Mouse (Mus musculus): ENCODE measurements at regions not wholly inside any gene's neighbourhood (a gene's known extent, or its start where the extent isn't known, plus 50 kb on each side); places are given as distances from the start of the nearest gene placed in this dataset.

GRCm38 (mm10) chr9:25655767-25656513 is 174.6 kb downstream of the Eepd1 start:
- Histone ChIP-seq H3K27ac (replicated peaks; ENCODE audit: insufficient read depth, low read depth, low read length) (no peak overlapping the region), H3K9ac (ENCODE audit: low read depth, low read length) (no peak overlapping the region), H3K4me3 (ENCODE audit: insufficient read depth, low read depth, low read length) (no peak overlapping the region), H3K4me1 (ENCODE audit: control insufficient read depth, insufficient read depth, low read length) (no peaks in the 10 kb centered on the region), H3K79me2 (ENCODE audit: control insufficient read depth, insufficient read depth, low read length) (no peaks in the 10 kb centered on the region), H3K27me3 (ENCODE audit: control insufficient read depth, insufficient read depth, low read length) (no peaks in the 10 kb centered on the region), H3K36me3 (ENCODE audit: control insufficient read depth, insufficient read depth, low read length) (no peaks in the 10 kb centered on the region)
- no peak for TF ChIP-seq POLR2A (IDR thresholded peaks at IDR 0.05; ENCODE audit: extremely low read depth, insufficient read depth, low read length)
- TF ChIP-seq CTCF (IDR thresholded peaks at IDR 0.05; ENCODE audit: low read depth, low read length), result no peak
- DNase-seq (ENCODE audit: extremely low read depth, low read depth, low spot score), result peak; percentile 32
- 11% methylated on average over 3 of the region's 3 CpGs for WGBS

- no peaks in the 10 kb centered on the region for H3K27me3 ChIP-seq (ENCODE audit: control insufficient read depth, insufficient read depth, low read length)
- H3K4me3 ChIP-seq (ENCODE audit: insufficient read depth, low read depth, low read length), result no peak overlapping the region
- no peak for TF ChIP-seq POLR2A (IDR thresholded peaks at IDR 0.05; ENCODE audit: extremely low read depth, insufficient read depth, low read length)
- no peak for TF ChIP-seq CTCF (IDR thresholded peaks at IDR 0.05; ENCODE audit: low read depth, low read length)
- no peaks in the 10 kb centered on the region for H3K4me1 ChIP-seq (ENCODE audit: control insufficient read depth, insufficient read depth, low read length)
- DNase-seq (ENCODE audit: extremely low read depth, low read depth, low spot score), result no peak
- no peaks in the 10 kb centered on the region for H3K79me2 ChIP-seq (ENCODE audit: control insufficient read depth, insufficient read depth, low read length)
- H3K36me3 ChIP-seq (ENCODE audit: control insufficient read depth, insufficient read depth, low read length), result no peaks in the 10 kb centered on the region
- no peak overlapping the region for H3K27ac ChIP-seq (replicated peaks; ENCODE audit: insufficient read depth, low read depth, low read length)
- no peak overlapping the region for H3K9ac ChIP-seq (ENCODE audit: low read depth, low read length)
- WGBS, result 84% methylated on average over 3 of the region's 3 CpGs
Observed at GRCm38 (mm10) chr9:25656534-25656933, 175.2 kb downstream of the Eepd1 start.

- H3K36me3 ChIP-seq (ENCODE audit: control insufficient read depth, insufficient read depth, low read length), result no peaks in the 10 kb centered on the region
- no peak for TF ChIP-seq CTCF (IDR thresholded peaks at IDR 0.05; ENCODE audit: low read depth, low read length)
- no peak for TF ChIP-seq POLR2A (IDR thresholded peaks at IDR 0.05; ENCODE audit: extremely low read depth, insufficient read depth, low read length)
- DNase-seq (ENCODE audit: extremely low read depth, low read depth, low spot score), result no peak
- no peaks in the 10 kb centered on the region for H3K4me1 ChIP-seq (ENCODE audit: control insufficient read depth, insufficient read depth, low read length)
- no peaks in the 10 kb centered on the region for H3K79me2 ChIP-seq (ENCODE audit: control insufficient read depth, insufficient read depth, low read length)
- H3K27ac ChIP-seq (replicated peaks; ENCODE audit: insufficient read depth, low read depth, low read length), result no peak overlapping the region
- no peak overlapping the region for H3K9ac ChIP-seq (ENCODE audit: low read depth, low read length)
- WGBS, result 74% methylated on average over 4 of the region's 4 CpGs
- no peaks in the 10 kb centered on the region for H3K27me3 ChIP-seq (ENCODE audit: control insufficient read depth, insufficient read depth, low read length)
- no peak overlapping the region for H3K4me3 ChIP-seq (ENCODE audit: insufficient read depth, low read depth, low read length)
Observed at GRCm38 (mm10) chr9:25683635-25684333, 202.4 kb downstream of the Eepd1 start.

GRCm38 (mm10) chr9:25693632-25694031 is 212.3 kb downstream of the Eepd1 start:
- Histone ChIP-seq H3K9ac (ENCODE audit: low read depth, low read length) (no peak overlapping the region), H3K79me2 (ENCODE audit: control insufficient read depth, insufficient read depth, low read length) (no peaks in the 10 kb centered on the region), H3K36me3 (ENCODE audit: control insufficient read depth, insufficient read depth, low read length) (no peaks in the 10 kb centered on the region), H3K4me3 (ENCODE audit: insufficient read depth, low read depth, low read length) (no peak overlapping the region), H3K4me1 (ENCODE audit: control insufficient read depth, insufficient read depth, low read length) (no peaks in the 10 kb centered on the region), H3K27ac (replicated peaks; ENCODE audit: insufficient read depth, low read depth, low read length) (no peak overlapping the region), H3K27me3 (ENCODE audit: control insufficient read depth, insufficient read depth, low read length) (no peaks in the 10 kb centered on the region)
- WGBS, result 54% methylated on average over 5 of the region's 5 CpGs
- TF ChIP-seq CTCF (IDR thresholded peaks at IDR 0.05; ENCODE audit: low read depth, low read length), result peak; percentile 43; the same call in 1 of the 2 replicates
- no peak for TF ChIP-seq POLR2A (IDR thresholded peaks at IDR 0.05; ENCODE audit: extremely low read depth, insufficient read depth, low read length)
- no peak for DNase-seq (ENCODE audit: extremely low read depth, low read depth, low spot score)

GRCm38 (mm10) chr9:25695018-25695417 is 213.7 kb downstream of the Eepd1 start:
- Histone ChIP-seq H3K4me1 (ENCODE audit: control insufficient read depth, insufficient read depth, low read length) (no peaks in the 10 kb centered on the region), H3K4me3 (ENCODE audit: insufficient read depth, low read depth, low read length) (no peak overlapping the region), H3K27me3 (ENCODE audit: control insufficient read depth, insufficient read depth, low read length) (no peaks in the 10 kb centered on the region), H3K27ac (replicated peaks; ENCODE audit: insufficient read depth, low read depth, low read length) (no peak overlapping the region), H3K36me3 (ENCODE audit: control insufficient read depth, insufficient read depth, low read length) (no peaks in the 10 kb centered on the region), H3K79me2 (ENCODE audit: control insufficient read depth, insufficient read depth, low read length) (no peaks in the 10 kb centered on the region), H3K9ac (ENCODE audit: low read depth, low read length) (no peak overlapping the region)
- WGBS, result 61% methylated on average over 3 of the region's 3 CpGs
- no peak for TF ChIP-seq POLR2A (IDR thresholded peaks at IDR 0.05; ENCODE audit: extremely low read depth, insufficient read depth, low read length)
- no peak for TF ChIP-seq CTCF (IDR thresholded peaks at IDR 0.05; ENCODE audit: low read depth, low read length)
- no peak for DNase-seq (ENCODE audit: extremely low read depth, low read depth, low spot score)

GRCm38 (mm10) chr9:25713636-25714035 is 232.3 kb downstream of the Eepd1 start:
- Histone ChIP-seq H3K9ac (ENCODE audit: low read depth, low read length) (no peak overlapping the region), H3K4me1 (ENCODE audit: control insufficient read depth, insufficient read depth, low read length) (no peaks in the 10 kb centered on the region), H3K27ac (replicated peaks; ENCODE audit: insufficient read depth, low read depth, low read length) (no peak overlapping the region), H3K4me3 (ENCODE audit: insufficient read depth, low read depth, low read length) (no peak overlapping the region), H3K36me3 (ENCODE audit: control insufficient read depth, insufficient read depth, low read length) (no peaks in the 10 kb centered on the region), H3K27me3 (ENCODE audit: control insufficient read depth, insufficient read depth, low read length) (no peaks in the 10 kb centered on the region), H3K79me2 (ENCODE audit: control insufficient read depth, insufficient read depth, low read length) (no peaks in the 10 kb centered on the region)
- DNase-seq (ENCODE audit: extremely low read depth, low read depth, low spot score), result no peak
- TF ChIP-seq CTCF (IDR thresholded peaks at IDR 0.05; ENCODE audit: low read depth, low read length), result no peak
- TF ChIP-seq POLR2A (IDR thresholded peaks at IDR 0.05; ENCODE audit: extremely low read depth, insufficient read depth, low read length), result no peak

Data from liver, adult 2 months (tissue).